Mouse (Mus musculus) testis, postnatal 10 days (tissue): ENCODE data around the gene Abcc3.
A peak's percentile ranks its signal among the peaks of the same experiment; 100 is the strongest.

Source experiments
- DNase-seq: peaks from one replicate; pipeline ENCODE4 v3.0.0; 2021; ENCODE audit warnings: low spot score

Abcc3 gene

DNA sequence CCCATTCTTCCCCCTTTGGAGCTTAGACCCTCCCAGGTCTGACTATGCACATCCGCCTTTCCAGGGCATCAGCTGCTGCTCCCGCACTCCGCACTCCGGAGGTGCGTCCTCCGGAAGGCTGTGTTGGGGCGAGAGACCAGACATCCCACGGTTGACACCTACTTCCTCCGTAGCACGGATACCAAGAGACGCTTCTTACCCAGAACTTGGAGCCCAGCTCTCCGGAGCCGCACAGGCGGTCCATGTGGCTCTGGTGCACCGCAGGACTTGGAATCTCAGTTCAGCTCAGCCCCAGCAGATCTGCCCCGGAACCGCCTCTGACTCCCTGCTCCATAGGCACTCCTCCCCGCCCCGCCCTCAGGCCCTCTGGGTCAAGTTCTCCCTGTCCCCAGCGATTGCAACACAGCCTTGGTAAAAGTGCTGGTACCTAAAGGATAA, at the start of gene Abcc3:
TSS of gene Abcc3 (minus strand) at position 326 of the 438 bp plus-strand sequence.
- DNase-seq = no peak

GRCm38 (mm10) chr11:94441752-94442151, 49.0 kb upstream of the Abcc3 start:
- no peak for DNase-seq

GRCm38 (mm10) chr11:94441122-94441521, 48.3 kb upstream of the Abcc3 start:
- DNase-seq = no peak

- DNase-seq = no peak
These were observed 47.6 kb upstream of the Abcc3 start for GRCm38 (mm10) chr11:94440421-94440820.

DNA sequence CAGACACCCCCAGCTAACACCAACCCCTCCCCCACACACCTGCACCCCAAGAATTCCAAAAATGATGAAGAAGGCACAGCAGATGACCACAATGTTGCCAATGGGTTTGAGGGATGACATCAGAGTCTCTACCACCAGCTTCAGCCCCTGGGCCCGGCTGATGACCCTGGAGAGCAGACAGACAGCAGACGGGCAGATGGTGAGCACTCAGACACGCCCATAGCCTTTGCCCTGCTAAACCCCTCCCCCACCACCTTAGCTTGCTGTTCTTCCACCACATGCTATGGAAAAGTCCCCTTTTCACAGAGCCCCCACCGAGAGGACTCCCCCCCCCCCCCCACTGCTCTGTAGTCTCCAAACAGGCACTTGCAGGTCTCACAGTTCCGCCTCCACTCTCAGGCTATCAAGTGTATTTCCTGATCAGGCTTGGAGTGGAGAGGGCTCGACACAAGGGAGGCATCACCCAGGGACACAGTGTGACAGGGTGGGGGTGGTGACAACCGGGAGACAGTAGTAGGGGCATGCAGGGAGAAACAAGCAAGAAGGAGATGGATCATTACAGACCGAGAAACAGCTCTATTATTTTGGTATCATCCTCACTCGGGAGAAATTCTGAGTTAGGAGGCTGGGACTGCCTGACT, 36.3 kb upstream of the Abcc3 start:
- no peak for DNase-seq

- DNase-seq = peak; percentile 89
These were observed 35.5 kb upstream of the Abcc3 start for GRCm38 (mm10) chr11:94428091-94428835.

- no peak for DNase-seq
These were observed 32.9 kb upstream of the Abcc3 start for GRCm38 (mm10) chr11:94425656-94426055.

GRCm38 (mm10) chr11:94425215-94425614, 32.4 kb upstream of the Abcc3 start:
- no peak for DNase-seq

- DNase-seq = no peak
These were observed 31.6 kb upstream of the Abcc3 start for GRCm38 (mm10) chr11:94424380-94424779.

GRCm38 (mm10) chr11:94423855-94424254, 31.1 kb upstream of the Abcc3 start:
- DNase-seq = no peak

DNA sequence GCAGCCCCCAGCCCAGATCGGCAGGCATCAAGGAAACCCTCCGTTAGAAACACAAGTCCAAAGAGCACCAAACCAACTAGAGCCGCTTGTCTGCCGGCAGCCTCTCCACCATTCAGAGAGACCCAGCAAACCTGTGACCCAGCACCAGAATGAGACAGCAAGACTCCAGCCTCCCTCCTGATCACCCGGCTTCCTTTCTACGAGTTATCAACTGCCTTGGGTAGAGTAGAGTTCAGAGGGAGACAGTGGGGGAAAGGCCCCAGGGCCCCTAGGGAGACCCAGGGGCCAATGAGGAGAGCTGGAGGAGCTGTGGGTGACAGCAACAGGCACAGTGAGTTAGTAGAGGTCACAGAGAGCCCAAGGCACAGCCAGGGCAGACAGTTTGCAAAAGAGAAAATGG, 28.2 kb upstream of the Abcc3 start:
- no peak for DNase-seq

GRCm38 (mm10) chr11:94420325-94420724, 27.5 kb upstream of the Abcc3 start:
- DNase-seq = peak; percentile 64

DNA sequence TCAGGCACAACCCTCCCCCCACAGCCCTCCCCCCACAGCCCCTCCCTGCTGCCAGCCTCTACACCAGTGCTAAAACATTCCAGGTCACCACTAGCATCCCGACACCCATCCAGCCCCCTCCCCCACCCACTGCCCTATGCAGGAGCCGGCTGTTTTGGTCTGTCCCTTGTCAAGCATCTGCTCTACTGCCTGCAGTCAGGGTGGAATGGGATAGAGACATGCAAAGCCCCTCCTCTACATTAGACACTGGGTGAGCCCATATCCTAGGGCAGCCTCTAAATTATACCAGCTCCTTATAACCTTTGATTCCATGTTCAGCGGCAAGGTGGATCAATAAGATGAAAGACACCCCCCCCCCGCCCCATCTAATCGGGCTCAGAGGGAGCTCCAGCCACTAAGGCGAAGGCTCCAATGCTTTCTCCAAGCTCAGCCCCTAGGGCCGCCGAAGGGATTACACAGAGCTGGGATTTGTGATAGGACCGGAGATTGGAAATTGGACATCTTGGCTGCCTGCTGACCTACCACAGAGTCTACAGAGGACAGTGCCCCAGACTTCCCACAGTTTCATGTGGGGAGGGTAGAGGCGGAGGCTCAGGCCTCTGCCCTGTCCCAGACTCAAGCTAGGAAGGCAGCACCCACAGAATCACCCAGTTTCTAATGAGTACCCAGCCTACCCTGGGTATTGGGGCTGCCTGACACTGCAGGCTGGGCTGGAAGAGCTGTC, 26.4 kb upstream of the Abcc3 start:
- DNase-seq = no peak

DNA sequence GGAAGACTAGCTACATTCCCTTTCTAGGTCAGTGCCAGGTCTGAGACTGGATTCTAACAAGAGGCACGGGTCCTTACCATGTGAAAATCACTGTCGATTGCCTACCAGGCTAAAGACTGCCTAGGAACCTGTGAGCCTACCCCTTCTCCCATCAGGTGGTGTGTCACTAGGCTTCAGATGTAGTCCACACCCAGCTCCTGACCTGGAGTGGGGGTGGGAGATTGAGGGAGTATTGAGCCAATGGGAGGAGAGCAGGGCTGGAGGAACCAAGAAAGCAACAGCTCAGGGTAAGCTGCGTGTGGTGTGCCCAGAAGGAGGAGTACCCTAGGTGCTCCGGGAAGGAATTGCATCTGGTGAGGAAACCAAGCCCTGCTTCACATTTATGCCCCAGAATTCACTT, 21.2 kb upstream of the Abcc3 start:
- DNase-seq = no peak

DNA sequence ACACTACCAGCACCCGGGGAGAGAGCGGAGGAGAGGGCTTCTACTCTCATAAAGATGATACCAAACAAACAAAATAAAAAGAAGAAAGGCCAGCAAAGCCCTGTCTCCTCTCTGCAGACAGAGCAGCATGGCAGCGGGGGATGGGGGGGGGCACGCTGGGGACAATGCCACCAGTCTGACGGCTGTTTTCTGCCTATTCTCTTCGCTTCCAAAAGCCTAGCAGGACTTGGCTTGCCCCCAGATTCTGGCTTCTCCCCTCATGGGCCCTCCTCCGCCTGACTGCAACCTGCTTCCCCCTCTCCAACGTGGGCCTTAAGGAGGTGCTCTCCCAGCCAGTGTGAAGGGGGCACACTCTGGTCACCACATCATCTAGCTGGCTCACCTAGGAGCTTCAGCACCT, 20.7 kb upstream of the Abcc3 start:
- no peak for DNase-seq

- no peak for DNase-seq
These were observed 20.2 kb upstream of the Abcc3 start for GRCm38 (mm10) chr11:94412998-94413469.

DNA sequence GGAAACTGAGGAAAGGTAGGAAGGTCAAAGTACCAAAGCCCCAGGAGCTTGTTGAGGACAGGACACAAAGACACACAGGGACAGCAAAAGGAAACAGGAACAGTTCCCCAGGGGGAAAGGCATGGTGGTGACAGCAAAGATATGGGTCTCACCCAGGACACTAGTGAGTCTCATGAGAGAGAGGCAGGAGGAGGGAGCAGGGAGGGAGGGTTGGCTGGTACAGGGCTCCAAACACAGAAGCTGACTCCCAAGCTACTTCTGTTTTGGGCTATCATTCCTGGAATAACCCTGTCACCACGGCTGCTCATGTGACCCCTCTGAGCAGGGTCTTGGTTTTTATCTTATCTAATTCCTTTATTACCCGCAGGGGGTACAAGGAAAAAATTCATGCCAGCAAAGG, 19.8 kb upstream of the Abcc3 start:
- DNase-seq = no peak

GRCm38 (mm10) chr11:94407803-94408321, 15.1 kb upstream of the Abcc3 start:
- no peak for DNase-seq

GRCm38 (mm10) chr11:94405348-94405747, 12.6 kb upstream of the Abcc3 start:
- DNase-seq = no peak

DNA sequence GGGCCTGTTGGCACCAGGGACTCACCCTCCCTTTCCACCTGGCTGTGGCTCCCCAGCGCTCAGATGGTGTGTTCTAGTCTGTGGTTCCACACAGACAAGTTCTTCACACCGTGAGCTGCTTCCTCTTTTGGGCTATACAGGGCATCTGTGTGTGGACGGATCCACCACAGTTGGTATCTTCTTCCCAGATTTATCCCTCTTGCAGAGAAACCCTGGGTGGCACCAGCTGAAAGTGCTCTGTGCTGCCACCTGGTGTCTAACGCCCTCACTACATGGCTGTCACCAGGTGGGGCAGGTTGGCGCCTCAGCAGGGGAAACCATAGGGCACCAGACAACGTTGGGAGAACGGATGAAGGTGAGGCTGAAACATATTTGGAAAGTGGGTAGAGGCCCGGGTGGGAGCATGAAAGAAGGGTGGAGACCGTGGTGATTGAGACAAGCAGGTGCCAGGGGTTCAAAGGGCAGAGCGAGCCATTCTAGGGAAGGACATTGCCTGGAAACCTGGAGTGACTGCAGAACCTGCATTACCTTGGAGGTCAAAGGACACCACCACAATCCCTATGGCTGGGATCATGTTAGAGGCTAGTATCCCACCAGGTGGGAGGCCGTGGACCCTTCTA, 12.0 kb upstream of the Abcc3 start:
- peak; percentile 93 for DNase-seq

- DNase-seq = no peak
These were observed 11.4 kb upstream of the Abcc3 start for GRCm38 (mm10) chr11:94404178-94404577.

GRCm38 (mm10) chr11:94403757-94404156, 11.0 kb upstream of the Abcc3 start:
- DNase-seq = no peak
